Mouse (Mus musculus): Measurements from ENCODE around the gene Ccdc97. TPM values are rescaled to one million over a fixed set of nuclear protein-coding genes. Genes with fewer than 3 reads are reported as not detected.

The Ccdc97 gene
- polyA plus RNA-seq, 1 experiment from 2014 or later = 23.4 TPM

DNA sequence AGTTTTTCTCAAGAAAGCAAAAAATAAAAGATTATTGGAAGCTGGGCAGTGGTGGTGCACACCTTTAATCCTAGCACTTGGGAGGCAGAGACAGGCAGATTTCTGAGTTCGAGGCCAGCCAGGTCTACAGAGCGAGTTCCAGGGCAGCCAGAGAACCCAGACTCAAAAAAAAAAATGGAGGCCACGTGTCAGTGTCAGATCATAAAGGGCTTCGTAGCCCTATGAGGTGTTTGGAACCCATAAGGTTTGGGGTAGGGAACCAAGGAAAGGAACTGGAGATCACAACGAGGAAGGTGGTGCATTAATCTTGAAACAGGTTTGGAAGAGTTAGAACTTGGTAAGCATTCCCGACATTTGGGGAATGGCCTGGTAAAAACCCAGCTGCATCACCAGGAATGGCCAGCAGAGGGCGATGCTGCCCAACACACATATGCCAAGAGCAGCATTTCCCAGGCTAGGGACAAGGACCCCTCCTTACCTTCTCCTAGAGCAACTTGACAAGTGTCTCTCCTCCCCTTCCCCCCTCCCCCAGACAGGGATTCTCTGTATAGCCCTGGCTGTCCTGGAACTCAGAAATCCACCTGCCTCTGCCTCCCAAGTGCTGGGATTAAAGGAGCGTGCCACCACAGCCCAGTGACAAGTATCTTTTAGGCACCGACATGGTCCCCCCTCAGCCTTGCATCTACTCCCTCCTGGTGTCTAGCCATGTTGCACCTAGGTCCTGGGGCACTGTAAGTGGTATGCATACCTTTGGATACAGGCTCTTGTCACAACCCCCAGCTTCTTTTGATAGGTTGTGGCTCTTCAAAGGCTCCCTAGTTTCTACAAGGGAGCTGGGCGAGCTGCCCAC is 1.1 kb upstream of the Ccdc97 start:
- Histone ChIP-seq H3K9me3 (ENCODE audit: control insufficient read depth, low read length) (no peaks in the 10 kb centered on the region), H3K4me1 (ENCODE audit: control insufficient read depth in 2 of 2, insufficient read depth in 2 of 2, low read length in 2 of 2) (peaks cover 5 to 15% of the 10 kb centered on the region in 2 experiments; a peak in 3 of 4 replicates), H3K9ac (ENCODE audit: low read length) (no peak overlapping the region), H3K4me3 (ENCODE audit: control insufficient read depth in 1 of 2, insufficient read depth in 1 of 2, low read depth in 1 of 2, low read length in 2 of 2) (no peak overlapping the region), H3K27me3 (ENCODE audit: control insufficient read depth, insufficient read depth, low read length) (no peaks in the 10 kb centered on the region), H3K36me3 (ENCODE audit: control insufficient read depth, insufficient read depth, low read length) (peaks cover 70% of the 10 kb centered on the region), H3K27ac (replicated peaks in 1 of 2; ENCODE audit: control insufficient read depth in 1 of 2, insufficient read depth in 1 of 2, low read depth in 2 of 2, low read length in 2 of 2) (peak overlapping the region; percentile 49 to 89; a peak in 2 of 4 replicates), H3K4me2 (ENCODE audit: low read length) (no peak overlapping the region; the same call in 1 of the 2 replicates)
- 59% methylated on average over 10 of the region's 10 CpGs for WGBS
- ATAC-seq (ENCODE audit: insufficient number of reproducible peaks, insufficient read depth, low FRiP score, low read depth) = no peak; the same call in 1 of the 2 replicates

DNA sequence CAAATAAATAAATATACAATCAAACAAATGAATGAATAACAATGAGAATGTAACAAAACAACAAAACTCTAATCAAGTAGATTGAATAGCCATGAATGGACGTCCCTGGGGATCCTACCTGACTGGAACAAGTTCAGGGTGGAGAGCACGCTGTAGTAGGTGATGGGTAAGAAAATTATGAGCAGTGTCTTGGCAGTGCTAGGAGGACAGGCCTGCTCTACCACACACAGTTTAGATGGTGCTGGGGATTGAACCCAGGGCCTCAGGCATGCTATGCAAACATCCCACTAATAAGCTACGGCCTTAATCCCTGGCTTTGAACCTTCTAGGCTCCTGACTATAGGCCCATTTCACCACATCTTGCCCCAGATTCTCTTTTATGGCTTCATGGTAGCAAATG is 1.4 kb downstream of the Ccdc97 start:
- Histone ChIP-seq H3K36me3 (ENCODE audit: control insufficient read depth, insufficient read depth, low read length) (peaks cover 70% of the 10 kb centered on the region), H3K9ac (ENCODE audit: low read length) (peak overlapping the region; percentile 86; the same call in 1 of the 2 replicates), H3K27ac (replicated peaks in 1 of 2; ENCODE audit: control insufficient read depth in 1 of 2, insufficient read depth in 1 of 2, low read depth in 2 of 2, low read length in 2 of 2) (no peak overlapping the region), H3K4me2 (ENCODE audit: low read length) (peak overlapping the region; percentile 93), H3K4me3 (ENCODE audit: control insufficient read depth in 1 of 2, insufficient read depth in 1 of 2, low read depth in 1 of 2, low read length in 2 of 2) (0 out of 4 replicates have a peak overlapping the region, but pooled peaks of 1 of the 2 experiments have one; percentile 75), H3K27me3 (ENCODE audit: control insufficient read depth, insufficient read depth, low read length) (no peaks in the 10 kb centered on the region), H3K4me1 (ENCODE audit: control insufficient read depth in 2 of 2, insufficient read depth in 2 of 2, low read length in 2 of 2) (peaks cover 5 to 18% of the 10 kb centered on the region in 2 experiments), H3K9me3 (ENCODE audit: control insufficient read depth, low read length) (no peaks in the 10 kb centered on the region)
- no peak for ATAC-seq (ENCODE audit: insufficient number of reproducible peaks, insufficient read depth, low FRiP score, low read depth)
- 89% methylated on average over 3 of the region's 3 CpGs for WGBS

DNA sequence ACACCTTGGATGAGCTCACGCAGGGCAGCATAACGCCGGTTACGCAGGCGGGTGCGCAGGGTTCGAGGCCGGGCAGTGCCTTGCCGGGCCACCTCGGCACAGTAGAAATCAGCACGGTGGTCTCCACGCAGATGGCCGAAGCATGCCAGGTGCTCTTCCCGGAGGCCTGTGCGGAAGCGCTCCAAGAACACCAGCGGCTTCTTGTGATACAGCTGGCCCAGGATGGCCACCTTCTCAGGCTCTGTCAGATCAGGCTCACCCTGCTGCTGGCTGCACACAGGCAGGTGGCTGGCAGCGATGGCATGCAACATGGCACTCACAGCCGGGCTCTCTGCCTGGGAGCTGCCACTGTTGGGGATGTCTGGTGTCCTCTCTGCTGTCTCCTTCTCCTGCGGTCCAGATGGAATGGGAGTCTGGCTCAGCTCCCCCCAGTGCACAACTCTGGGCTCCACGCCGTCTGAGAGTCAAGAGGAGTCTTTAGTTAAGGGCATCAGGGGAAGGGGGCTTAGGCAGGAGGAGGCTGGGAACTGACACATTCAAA is 3.1 kb downstream of the Ccdc97 start:
- Histone ChIP-seq H3K9me3 (ENCODE audit: control insufficient read depth, low read length) (no peaks in the 10 kb centered on the region), H3K9ac (ENCODE audit: low read length) (no peak overlapping the region), H3K4me3 (ENCODE audit: control insufficient read depth in 1 of 2, insufficient read depth in 1 of 2, low read depth in 1 of 2, low read length in 2 of 2) (no peak overlapping the region), H3K4me2 (ENCODE audit: low read length) (no peak overlapping the region), H3K27me3 (ENCODE audit: control insufficient read depth, insufficient read depth, low read length) (no peaks in the 10 kb centered on the region), H3K36me3 (ENCODE audit: control insufficient read depth, insufficient read depth, low read length) (peaks cover 57% of the 10 kb centered on the region), H3K27ac (replicated peaks in 1 of 2; ENCODE audit: control insufficient read depth in 1 of 2, insufficient read depth in 1 of 2, low read depth in 2 of 2, low read length in 2 of 2) (no peak overlapping the region), H3K4me1 (ENCODE audit: control insufficient read depth in 2 of 2, insufficient read depth in 2 of 2, low read length in 2 of 2) (peaks cover 21 to 35% of the 10 kb centered on the region in 2 experiments)
- no peak for ATAC-seq (ENCODE audit: insufficient number of reproducible peaks, insufficient read depth, low FRiP score, low read depth)
- 92% methylated on average over 22 of the region's 22 CpGs for WGBS

DNA sequence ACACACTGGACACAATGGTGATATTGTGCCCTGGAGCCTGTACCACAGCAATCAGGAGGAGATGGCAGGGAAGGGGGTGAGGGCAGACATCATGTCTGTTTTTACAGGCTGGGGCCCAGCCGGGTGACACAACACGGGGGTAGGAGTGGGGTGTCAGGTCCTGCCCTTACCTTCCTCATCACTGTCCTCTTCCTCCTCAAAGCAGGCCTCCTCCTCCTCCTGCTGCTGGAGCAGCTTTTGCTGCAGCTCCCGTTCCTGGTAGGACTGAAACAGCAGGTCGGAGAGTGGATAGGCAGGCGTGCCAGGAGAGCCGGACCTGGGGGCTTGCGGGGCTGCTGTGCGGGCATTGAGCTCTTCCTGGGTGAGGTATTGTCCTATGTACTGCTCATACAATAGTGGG is 4.3 kb downstream of the Ccdc97 start:
- Histone ChIP-seq H3K36me3 (ENCODE audit: control insufficient read depth, insufficient read depth, low read length) (peaks cover 49% of the 10 kb centered on the region), H3K9ac (ENCODE audit: low read length) (no peak overlapping the region), H3K27ac (replicated peaks in 1 of 2; ENCODE audit: control insufficient read depth in 1 of 2, insufficient read depth in 1 of 2, low read depth in 2 of 2, low read length in 2 of 2) (no peak overlapping the region), H3K27me3 (ENCODE audit: control insufficient read depth, insufficient read depth, low read length) (no peaks in the 10 kb centered on the region), H3K4me1 (ENCODE audit: control insufficient read depth in 2 of 2, insufficient read depth in 2 of 2, low read length in 2 of 2) (peaks cover 31 to 47% of the 10 kb centered on the region in 2 experiments), H3K9me3 (ENCODE audit: control insufficient read depth, low read length) (no peaks in the 10 kb centered on the region), H3K4me2 (ENCODE audit: low read length) (no peak overlapping the region), H3K4me3 (ENCODE audit: control insufficient read depth in 1 of 2, insufficient read depth in 1 of 2, low read depth in 1 of 2, low read length in 2 of 2) (no peak overlapping the region)
- 91% methylated on average over 8 of the region's 8 CpGs for WGBS
- ATAC-seq (ENCODE audit: insufficient number of reproducible peaks, insufficient read depth, low FRiP score, low read depth) = no peak

DNA sequence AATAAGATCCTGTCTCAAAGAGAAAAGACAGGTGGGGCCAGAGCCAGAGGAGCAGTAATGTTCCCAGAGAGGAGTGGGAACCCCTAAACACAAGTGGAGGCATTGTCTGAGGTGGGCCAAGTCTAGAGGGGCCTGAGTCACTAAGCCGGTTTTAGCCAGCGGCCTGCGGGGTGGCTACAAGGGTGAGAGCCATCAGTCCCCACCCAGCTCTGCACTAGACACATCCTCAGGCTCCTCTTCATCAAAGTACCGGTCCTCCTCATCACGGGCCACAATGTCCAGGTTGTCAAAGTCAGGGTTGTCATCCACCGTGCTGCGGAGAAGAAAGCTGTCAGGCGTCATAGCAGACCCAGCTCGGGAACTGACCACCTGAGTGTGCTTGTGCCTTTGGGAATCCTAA is 6.1 kb downstream of the Ccdc97 start:
- Histone ChIP-seq H3K4me3 (ENCODE audit: control insufficient read depth in 1 of 2, insufficient read depth in 1 of 2, low read depth in 1 of 2, low read length in 2 of 2) (no peak overlapping the region), H3K9me3 (ENCODE audit: control insufficient read depth, low read length) (no peaks in the 10 kb centered on the region), H3K9ac (ENCODE audit: low read length) (no peak overlapping the region), H3K4me1 (ENCODE audit: control insufficient read depth in 2 of 2, insufficient read depth in 2 of 2, low read length in 2 of 2) (peaks cover 30 to 43% of the 10 kb centered on the region in 2 experiments), H3K27me3 (ENCODE audit: control insufficient read depth, insufficient read depth, low read length) (no peaks in the 10 kb centered on the region), H3K4me2 (ENCODE audit: low read length) (no peak overlapping the region), H3K27ac (replicated peaks in 1 of 2; ENCODE audit: control insufficient read depth in 1 of 2, insufficient read depth in 1 of 2, low read depth in 2 of 2, low read length in 2 of 2) (no peak overlapping the region), H3K36me3 (ENCODE audit: control insufficient read depth, insufficient read depth, low read length) (peaks cover 49% of the 10 kb centered on the region)
- WGBS = 76% methylated on average over 9 of the region's 9 CpGs
- no peak for ATAC-seq (ENCODE audit: insufficient number of reproducible peaks, insufficient read depth, low FRiP score, low read depth)

DNA sequence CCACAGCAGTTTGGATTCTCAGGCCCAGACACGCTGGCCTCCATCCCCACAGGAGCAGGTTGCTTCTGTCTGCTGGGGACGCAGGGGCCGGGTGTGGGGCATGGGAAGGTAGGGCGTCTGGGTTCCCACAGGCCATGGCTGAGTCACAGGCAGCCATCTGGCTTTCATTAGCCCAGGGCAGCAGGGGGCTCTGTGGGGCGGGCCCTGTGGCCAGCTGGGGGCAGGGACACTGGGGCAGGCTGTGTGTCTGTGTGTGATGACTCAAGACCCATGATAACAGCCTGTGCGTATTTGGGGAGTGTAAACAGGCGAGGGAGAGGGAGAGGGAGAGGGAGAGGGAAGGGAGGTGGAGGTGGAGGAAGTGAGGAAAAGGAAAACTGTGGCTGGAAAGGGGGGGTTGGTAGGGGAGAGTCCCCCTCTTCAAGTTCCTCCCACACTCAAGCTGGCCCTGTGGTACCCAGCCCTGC is 7.1 kb downstream of the Ccdc97 start:
- H3K4me1 ChIP-seq (ENCODE audit: control insufficient read depth in 2 of 2, insufficient read depth in 2 of 2, low read length in 2 of 2) = peaks cover 35 to 44% of the 10 kb centered on the region in 2 experiments
- H3K27ac ChIP-seq (replicated peaks in 1 of 2; ENCODE audit: control insufficient read depth in 1 of 2, insufficient read depth in 1 of 2, low read depth in 2 of 2, low read length in 2 of 2) = peak overlapping the region; percentile 28 to 76
- H3K4me3 ChIP-seq (ENCODE audit: control insufficient read depth in 1 of 2, insufficient read depth in 1 of 2, low read depth in 1 of 2, low read length in 2 of 2) = no peak overlapping the region
- 6% methylated on average over 5 of the region's 7 CpGs for WGBS
- no peaks in the 10 kb centered on the region for H3K9me3 ChIP-seq (ENCODE audit: control insufficient read depth, low read length)
- peak overlapping the region; percentile 41; the same call in 1 of the 2 replicates for H3K9ac ChIP-seq (ENCODE audit: low read length)
- peaks cover 47% of the 10 kb centered on the region for H3K36me3 ChIP-seq (ENCODE audit: control insufficient read depth, insufficient read depth, low read length)
- no peaks in the 10 kb centered on the region for H3K27me3 ChIP-seq (ENCODE audit: control insufficient read depth, insufficient read depth, low read length)
- H3K4me2 ChIP-seq (ENCODE audit: low read length) = no peak overlapping the region
- peak; percentile 39 for ATAC-seq (ENCODE audit: insufficient number of reproducible peaks, insufficient read depth, low FRiP score, low read depth)

DNA sequence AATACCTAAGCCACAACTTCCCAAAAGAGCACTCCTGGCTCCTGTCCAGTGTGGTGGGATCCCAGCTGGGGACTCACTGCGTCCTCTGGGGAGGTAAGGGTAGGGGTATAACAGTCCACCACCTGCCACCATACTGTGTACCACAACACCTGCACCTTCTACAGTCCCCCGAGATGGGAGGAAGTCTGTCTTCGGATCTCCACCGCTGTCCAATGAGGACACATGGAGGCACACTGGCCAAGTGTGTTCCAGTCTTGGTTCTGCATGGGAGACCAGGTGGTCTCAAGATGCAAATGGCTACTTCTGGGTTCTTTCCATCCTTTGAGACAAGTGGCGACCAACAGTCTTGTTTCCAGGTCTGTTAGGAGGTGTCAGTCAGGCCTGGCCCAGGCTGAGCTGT is 7.7 kb downstream of the Ccdc97 start:
- Histone ChIP-seq H3K4me1 (ENCODE audit: control insufficient read depth in 2 of 2, insufficient read depth in 2 of 2, low read length in 2 of 2) (peaks cover 37 to 48% of the 10 kb centered on the region in 2 experiments), H3K27ac (replicated peaks in 1 of 2; ENCODE audit: control insufficient read depth in 1 of 2, insufficient read depth in 1 of 2, low read depth in 2 of 2, low read length in 2 of 2) (peak overlapping the region; percentile 19 to 76), H3K9ac (ENCODE audit: low read length) (peak overlapping the region; percentile 62; the same call in 1 of the 2 replicates)

More for the DNA sequence above, 7.7 kb downstream of the Ccdc97 start:
- no peak for ATAC-seq (ENCODE audit: insufficient number of reproducible peaks, insufficient read depth, low FRiP score, low read depth)
- Histone ChIP-seq H3K27me3 (ENCODE audit: control insufficient read depth, insufficient read depth, low read length) (no peaks in the 10 kb centered on the region), H3K9me3 (ENCODE audit: control insufficient read depth, low read length) (no peaks in the 10 kb centered on the region), H3K4me3 (ENCODE audit: control insufficient read depth in 1 of 2, insufficient read depth in 1 of 2, low read depth in 1 of 2, low read length in 2 of 2) (no peak overlapping the region), H3K36me3 (ENCODE audit: control insufficient read depth, insufficient read depth, low read length) (peaks cover 41% of the 10 kb centered on the region), H3K4me2 (ENCODE audit: low read length) (no peak overlapping the region)
- 46% methylated on average over 5 of the region's 5 CpGs for WGBS

All from heart, embryonic 14.5 days (tissue).